Mouse (Mus musculus) left cerebral cortex, postnatal 36 days (tissue): ENCODE results near the gene Sprn. TPM values are rescaled to one million over a fixed set of nuclear protein-coding genes. Genes with fewer than 3 reads are reported as not detected.
"Not testable (repeated sequence)": the region's sequence is repeated elsewhere in the genome, so short reads cannot be mapped to it uniquely, and the experiment has no call there.

ENCODE experiments used
- DNase-seq, 2 experiments: peaks; one replicate each; pipeline ENCODE4 v3.0.0; 2021 to 2022; ENCODE audit warnings: low spot score in 2 of 2, mixed read lengths in 1 of 2
- intact Hi-C: fragments of 180-260 bp; cut with DNase I; formaldehyde crosslinking; loops from one replicate; pipeline ENCODE4 v1.15.1; 2025
- total RNA-seq, 2 experiments: library from RNA; stranded (reverse); gene quantifications; 2 replicates each; pipeline ENCODE4 v1.2.3; 2021

The Sprn gene
- total RNA-seq, 2 experiments from 2014 or later = 141 to 186 TPM

DNA sequence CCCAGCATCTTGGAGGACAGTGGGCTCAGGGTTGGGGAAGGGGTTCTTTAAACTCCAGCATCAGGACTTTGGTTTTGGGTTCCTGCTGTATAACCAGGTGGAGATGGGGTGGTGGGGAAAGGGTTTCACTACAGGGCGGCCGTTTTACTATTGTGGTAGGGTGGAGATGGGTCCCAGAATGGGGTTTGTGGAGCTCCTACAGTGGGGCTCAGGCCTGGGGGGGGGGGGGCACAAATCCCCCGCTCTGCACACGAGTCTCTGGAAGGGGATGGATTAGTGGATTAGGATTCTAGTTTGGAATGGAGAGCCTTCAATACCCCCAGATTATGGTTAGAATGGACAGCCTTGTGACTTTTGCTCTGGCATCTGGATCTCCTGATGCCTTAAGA is 854 bp downstream of the Sprn start:
- no peak for DNase-seq
- intact Hi-C loops = loop anchor here (2.0 to 10.0 kb wide), 2 partner anchors 581 to 675 kb away; no protein-coding TSS in a partner anchor

GRCm38 (mm10) chr7:140153383-140153782 is 1.3 kb downstream of the Sprn start:
- peak; percentile 66 to 69 for DNase-seq
- intact Hi-C loops = loop anchor here (2.0 to 10.0 kb wide), 2 partner anchors 581 to 675 kb away; no protein-coding TSS in a partner anchor

- DNase-seq = no peak
- intact Hi-C loops = no loop called here
Measured at GRCm38 (mm10) chr7:140144550-140144949, 10.1 kb downstream of the Sprn start.

DNA sequence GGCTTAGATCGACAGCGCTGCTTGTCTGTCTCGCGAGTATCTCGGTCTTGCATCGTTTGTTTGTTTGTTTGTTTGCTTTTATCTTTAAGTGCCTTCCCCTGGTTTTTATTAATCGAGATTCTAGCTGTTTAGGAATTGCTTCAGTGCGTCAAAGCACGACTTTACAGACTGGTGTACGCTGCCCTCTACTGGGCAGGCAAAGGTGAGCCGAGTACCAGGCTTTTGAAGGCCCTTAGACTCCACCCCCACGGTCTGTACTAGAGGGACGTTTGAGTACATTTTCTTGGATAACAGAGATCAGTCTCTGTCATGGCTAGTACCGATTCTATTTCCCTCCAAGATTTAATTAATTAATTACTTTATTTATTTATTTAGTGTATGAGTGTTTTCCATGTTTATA is 13.3 kb downstream of the Sprn start:
- intact Hi-C loops = loop anchor here (2.0 kb wide), 1 partner anchor 63 kb away; no protein-coding TSS in a partner anchor
- DNase-seq = peak in 1 of 2 experiments; percentile 40

DNA sequence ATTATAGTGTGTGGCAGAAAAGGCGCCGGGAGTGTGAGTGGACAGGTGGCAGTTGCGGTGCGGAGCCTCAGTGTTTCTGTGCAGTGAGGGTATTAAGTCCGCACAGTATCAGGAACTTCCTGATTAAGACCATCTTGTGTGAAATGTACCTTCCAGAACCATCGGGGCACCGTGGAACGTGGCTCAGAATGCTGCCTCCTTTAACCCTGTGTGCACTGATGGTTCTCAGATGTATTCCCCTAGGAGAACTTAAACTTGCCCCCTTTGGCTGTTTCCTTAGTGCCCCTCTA is 16.7 kb downstream of the Sprn start:
- intact Hi-C loops = no loop called here
- DNase-seq = no peak

- peak; percentile 98 for DNase-seq
- intact Hi-C loops = no loop called here
Measured at GRCm38 (mm10) chr7:140137135-140138020, 17.3 kb downstream of the Sprn start, which contains the start of gene Mtg1. TSS of gene Mtg1 (plus strand) at chr7:140137564.

DNA sequence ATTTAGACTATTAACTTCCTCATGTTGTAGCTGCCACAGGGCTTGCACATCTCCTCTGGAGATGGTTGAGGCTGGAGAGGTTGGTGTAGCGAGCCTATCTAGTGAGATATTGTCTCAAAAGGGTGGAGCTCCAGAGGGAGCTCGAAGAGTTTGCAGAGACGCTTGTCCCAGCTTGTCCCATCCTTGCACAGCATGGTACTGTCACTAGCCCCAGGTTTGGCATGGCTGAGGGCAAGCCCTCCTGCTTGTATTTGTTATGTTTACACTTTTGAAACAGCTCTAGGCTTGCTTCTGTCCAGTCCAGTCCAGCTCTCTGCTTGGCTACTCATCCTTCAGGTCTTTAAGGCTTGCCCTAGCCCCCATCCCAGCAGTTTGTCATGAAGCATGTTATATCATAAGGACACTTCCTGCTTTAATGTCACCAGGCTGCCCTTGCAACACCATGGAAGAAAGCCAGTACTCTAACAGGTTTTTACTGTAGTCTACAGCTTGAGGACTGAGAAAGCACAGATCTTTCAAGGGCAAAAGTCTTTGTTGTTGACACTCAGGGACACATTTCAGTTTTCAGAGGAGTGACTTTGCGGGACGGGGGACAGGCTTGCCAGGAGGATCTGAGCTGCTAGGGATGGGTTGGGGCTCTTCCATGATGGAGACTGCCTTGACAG is 19.4 kb downstream of the Sprn start:
- no peak for DNase-seq
- intact Hi-C loops = no loop called here

GRCm38 (mm10) chr7:140134033-140134432 is 20.6 kb downstream of the Sprn start:
- DNase-seq, intact Hi-C loops: not testable (repeated sequence)

GRCm38 (mm10) chr7:140132184-140132583 is 22.5 kb downstream of the Sprn start:
- not testable (repeated sequence) for DNase-seq

GRCm38 (mm10) chr7:140127911-140128310 is 26.8 kb downstream of the Sprn start:
- DNase-seq = no peak
- intact Hi-C loops = no loop called here

More at GRCm38 (mm10) chr7:140132184-140132583, 22.5 kb downstream of the Sprn start:
- intact Hi-C loops = not testable (repeated sequence)

DNA sequence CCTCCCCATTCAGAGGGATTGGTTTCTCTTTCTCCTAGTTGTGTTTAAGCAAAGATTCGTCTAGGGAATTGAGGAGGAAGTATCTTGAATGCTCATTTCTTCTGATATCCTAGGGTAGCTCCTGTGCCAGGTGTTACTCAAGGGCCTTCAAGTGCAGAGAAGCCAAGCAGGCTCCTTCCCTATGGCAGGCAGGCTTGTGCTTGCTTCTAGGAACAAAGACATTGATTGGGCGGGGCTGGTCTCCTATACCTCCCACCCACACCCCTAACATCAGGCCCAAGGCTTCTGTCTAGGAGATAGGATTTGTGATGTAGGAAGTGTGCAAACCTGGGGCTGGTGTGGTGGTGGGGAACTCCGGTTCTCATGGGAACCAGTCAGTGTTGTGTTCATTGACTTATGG is 27.7 kb downstream of the Sprn start:
- DNase-seq = no peak
- intact Hi-C loops = no loop called here

DNA sequence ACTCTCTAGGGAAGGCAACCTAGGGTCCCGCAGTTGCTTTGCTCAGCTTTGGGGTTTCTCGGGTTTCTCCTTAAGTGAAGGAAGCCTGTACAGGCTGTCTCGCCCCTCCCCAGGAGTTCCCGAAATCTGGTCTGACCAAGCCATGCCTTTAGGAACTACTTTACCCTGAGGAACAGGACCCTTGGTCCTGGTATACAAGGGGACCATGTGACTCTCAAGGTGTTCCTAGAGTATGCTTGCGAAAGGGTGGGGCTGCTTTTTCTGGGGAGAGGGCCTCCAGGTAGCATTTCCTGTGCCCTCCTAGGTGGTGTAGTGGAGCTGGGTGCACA is 28.7 kb downstream of the Sprn start:
- no peak for DNase-seq
- intact Hi-C loops = no loop called here

- intact Hi-C loops = no loop called here
- peak; percentile 85 for DNase-seq
Measured at GRCm38 (mm10) chr7:140125278-140126021, 29.2 kb downstream of the Sprn start.

DNA sequence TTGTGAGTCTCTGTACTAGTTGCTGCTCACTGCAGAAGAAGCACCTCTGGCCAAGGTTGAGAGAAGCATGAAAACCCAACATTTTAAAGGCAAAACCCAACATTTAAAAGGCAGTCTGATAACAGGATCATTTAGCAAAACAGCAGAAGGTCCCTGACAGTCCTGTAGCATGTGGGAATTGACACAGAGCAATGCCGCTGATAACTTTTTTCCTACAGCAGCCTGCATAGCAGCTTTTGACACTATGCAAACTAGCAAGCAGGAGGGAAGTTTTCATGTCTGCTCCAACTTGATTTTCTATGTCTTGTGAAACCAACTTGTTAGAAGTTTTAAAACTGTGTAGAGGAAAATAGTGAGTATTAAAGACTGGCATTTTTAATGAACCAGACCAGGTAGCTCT is 30.3 kb downstream of the Sprn start:
- intact Hi-C loops = no loop called here
- DNase-seq = no peak

DNA sequence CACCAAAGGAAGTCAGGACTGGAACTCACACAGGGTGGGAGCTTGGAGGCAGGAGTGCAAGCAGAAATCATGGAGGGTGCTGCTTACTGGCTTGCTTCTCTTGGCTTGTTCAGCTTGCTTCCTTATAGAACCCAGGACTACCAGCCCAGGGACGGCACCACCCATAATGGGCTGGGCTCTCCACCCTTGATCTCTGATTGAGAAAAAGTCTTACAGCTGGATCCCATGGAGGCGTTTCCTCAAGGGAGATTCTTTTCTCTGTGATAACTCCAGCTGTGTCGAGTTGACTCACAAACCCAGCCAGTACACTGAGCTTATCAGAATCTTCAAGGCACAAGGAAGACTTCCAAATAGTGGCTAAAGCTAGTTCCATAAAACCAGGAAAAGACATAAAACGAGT is 31.9 kb downstream of the Sprn start:
- DNase-seq = no peak
- intact Hi-C loops = no loop called here

DNA sequence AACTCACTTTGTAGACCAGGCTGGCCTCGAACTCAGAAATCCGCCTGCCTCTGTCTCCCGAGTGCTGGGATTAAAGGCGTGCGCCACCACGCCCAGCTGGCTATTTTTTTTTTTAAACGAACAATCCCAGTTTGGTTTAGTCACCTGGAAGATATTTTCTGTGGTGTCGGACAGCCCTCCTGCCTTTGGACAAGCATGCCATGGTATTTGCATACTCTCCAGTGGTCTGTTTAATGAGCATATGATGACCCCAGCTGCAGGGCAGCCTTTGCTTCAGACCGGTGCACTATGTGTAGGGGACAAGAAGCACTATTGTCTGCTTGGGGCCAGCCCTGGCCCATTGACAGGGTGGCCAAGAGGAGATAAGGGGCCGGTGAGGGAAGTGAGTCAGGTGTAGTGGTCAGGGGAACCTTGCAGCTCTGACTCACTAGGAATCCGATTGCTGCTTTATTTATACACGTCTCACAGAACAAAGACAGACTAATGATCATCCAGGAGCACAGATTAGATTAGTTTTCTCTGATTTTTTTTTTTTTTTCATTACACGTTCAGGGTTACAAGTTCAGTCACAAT is 33.3 kb downstream of the Sprn start:
- DNase-seq = no peak
- intact Hi-C loops = no loop called here

GRCm38 (mm10) chr7:140120484-140120883 is 34.2 kb downstream of the Sprn start:
- no peak for DNase-seq
- intact Hi-C loops = no loop called here

DNA sequence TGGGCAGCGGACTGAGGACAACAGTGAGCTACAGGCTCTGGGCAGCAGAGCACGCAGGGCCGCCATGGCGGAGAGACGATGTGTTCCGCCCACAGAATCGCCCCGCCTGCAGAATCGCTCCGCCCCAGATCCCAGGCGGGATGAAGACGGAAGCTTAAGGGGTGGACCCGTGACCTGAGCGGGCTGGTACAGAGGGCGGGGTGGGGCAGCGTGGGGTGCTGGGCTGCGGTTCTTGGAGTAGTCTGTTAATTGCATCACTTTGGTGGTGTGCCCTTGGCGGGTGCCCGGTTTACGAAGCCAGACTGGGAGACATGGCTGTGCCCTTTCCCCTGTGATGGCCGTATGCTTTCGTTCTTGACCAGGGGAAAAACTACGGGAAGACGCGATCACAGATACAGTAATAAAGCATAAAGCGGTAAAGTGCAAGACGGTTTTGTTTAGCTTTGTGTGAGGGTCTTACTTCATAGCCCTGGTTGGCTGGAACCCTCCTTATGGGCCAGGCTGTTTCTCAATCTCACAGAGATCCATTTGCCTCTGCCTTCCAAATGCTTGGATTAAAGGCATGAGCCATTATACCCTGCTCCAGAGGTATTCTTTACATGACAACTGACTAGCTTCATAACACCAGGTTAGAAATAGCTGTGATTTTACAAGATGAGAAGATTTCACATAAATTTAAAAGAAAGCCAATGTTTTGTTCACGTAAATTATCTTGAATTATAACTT is 38.2 kb downstream of the Sprn start, which contains the start of gene Echs1:
Echs1 (minus strand) TSS at position 148 of the 726 bp plus-strand sequence.
- intact Hi-C loops = loop anchor here (1.0 to 5.0 kb wide), 2 partner anchors 14 to 34 kb away; partner anchors contain the start of genes Caly and Fuom
- peak; percentile 85 to 86 for DNase-seq
